Mouse (Mus musculus): ENCODE data around the gene Micall1.

- no peak for TF ChIP-seq CTCF (IDR thresholded peaks at IDR 0.05)
- 0 out of 2 replicates have a peak, but pooled peaks have one; percentile 34 for TF ChIP-seq EP300 (IDR thresholded peaks at IDR 0.05)
These were observed 9.8 kb upstream of the Micall1 start for GRCm38 (mm10) chr15:79098868-79099267.
